Mouse (Mus musculus): ENCODE measurements at regions not wholly inside any gene's neighbourhood (a gene's known extent, or its start where the extent isn't known, plus 50 kb on each side); places are given as distances from the start of the nearest gene placed in this dataset.

DNA sequence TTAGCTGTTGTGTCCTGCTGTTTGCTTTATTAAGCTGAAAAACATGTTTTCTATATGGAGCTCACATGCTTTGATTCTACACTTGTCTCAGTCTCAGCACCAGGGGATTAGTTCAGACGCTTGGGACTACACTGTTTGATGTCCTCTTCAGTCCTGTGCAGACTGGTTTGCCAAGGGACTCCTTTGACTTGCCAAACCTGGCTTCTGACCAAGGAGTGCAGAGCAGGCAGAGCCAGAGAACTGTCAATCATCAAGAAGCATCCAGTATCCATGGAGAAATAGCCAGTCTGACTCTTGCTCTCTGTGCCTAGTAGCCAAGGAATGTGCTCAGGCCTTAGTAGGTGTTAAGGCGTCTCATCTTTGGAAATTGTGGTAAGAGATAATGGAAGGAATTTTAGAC, 448.4 kb downstream of the Col12a1 start:
- Histone ChIP-seq H3K27me3 (replicated peaks; ENCODE audit: insufficient read depth, low read length) (no peaks in the 10 kb centered on the region), H3K36me3 (ENCODE audit: insufficient read depth, low read length) (no peaks in the 10 kb centered on the region), H3K4me1 (ENCODE audit: insufficient read depth, low read depth, low read length) (no peaks in the 10 kb centered on the region), H3K9me3 (ENCODE audit: low read length) (no peaks in the 10 kb centered on the region), H3K4me2 (replicated peaks; ENCODE audit: low read depth, low read length) (no peak overlapping the region), H3K4me3 (ENCODE audit: low read depth, low read length) (no peak overlapping the region), H3K27ac (ENCODE audit: low read length) (no peak overlapping the region), H3K9ac (replicated peaks; ENCODE audit: low read depth) (no peak overlapping the region)
- ATAC-seq (no peak), DNase-seq (ENCODE audit: low spot score) (no peak)
- 42% methylated on average over 2 of the region's 2 CpGs for WGBS
- TF ChIP-seq CTCF (IDR thresholded peaks at IDR 0.05), result no peak

DNA sequence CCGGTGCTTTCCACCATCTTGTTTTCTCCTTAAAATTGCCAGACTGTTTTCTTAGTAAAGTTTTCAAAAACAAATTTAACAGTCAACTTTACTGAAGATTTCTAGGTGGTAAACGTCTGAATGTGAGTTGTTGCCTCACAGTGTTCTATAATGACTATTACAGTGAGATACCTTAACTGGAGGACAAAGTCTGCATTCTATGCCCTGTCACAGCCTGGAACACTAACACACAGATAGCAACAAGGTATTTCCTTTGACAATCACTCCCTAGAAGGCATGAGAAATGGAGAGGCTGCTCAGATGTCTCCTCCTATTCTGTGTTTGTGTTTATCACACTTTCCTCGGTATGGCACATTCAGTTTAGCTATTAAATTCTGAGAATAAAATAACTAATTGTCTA, 430.8 kb downstream of the Col12a1 start:
- Histone ChIP-seq H3K9ac (replicated peaks; ENCODE audit: low read depth) (no peak overlapping the region), H3K36me3 (ENCODE audit: insufficient read depth, low read length) (no peaks in the 10 kb centered on the region), H3K27me3 (replicated peaks; ENCODE audit: insufficient read depth, low read length) (no peaks in the 10 kb centered on the region), H3K4me2 (replicated peaks; ENCODE audit: low read depth, low read length) (no peak overlapping the region), H3K4me1 (ENCODE audit: insufficient read depth, low read depth, low read length) (no peaks in the 10 kb centered on the region), H3K4me3 (ENCODE audit: low read depth, low read length) (no peak overlapping the region), H3K27ac (ENCODE audit: low read length) (no peak overlapping the region), H3K9me3 (ENCODE audit: low read length) (no peaks in the 10 kb centered on the region)
- DNase-seq (ENCODE audit: low spot score), result no peak
- no peak for ATAC-seq
- 80% methylated on average over 3 of the region's 3 CpGs for WGBS
- TF ChIP-seq EP300 (IDR thresholded peaks at IDR 0.05) (no peak), CTCF (IDR thresholded peaks at IDR 0.05) (no peak)

DNA sequence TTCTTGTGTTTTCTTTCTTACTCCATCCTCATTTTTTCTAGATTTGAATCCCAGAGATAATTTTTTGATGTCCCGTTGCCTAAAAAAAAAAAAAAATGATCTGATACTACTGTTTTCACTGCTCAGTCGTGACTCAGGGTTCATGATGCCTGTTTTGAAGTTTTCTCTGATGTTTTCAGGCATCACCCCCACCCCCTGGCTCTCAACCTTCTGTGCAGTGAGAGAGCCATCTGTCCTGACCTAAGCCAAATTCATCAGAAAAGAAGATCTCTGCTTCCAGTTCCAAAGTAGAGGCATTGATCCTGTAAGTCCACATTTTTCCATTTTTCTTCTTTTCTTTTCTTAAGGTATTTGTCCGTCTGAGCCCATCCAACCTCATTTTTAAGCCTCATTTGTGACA, 423.3 kb downstream of the Col12a1 start:
- H3K9me3 ChIP-seq (ENCODE audit: low read length), result no peaks in the 10 kb centered on the region
- H3K27ac ChIP-seq (ENCODE audit: low read length), result no peak overlapping the region
- no peak overlapping the region for H3K4me2 ChIP-seq (replicated peaks; ENCODE audit: low read depth, low read length)
- no peaks in the 10 kb centered on the region for H3K4me1 ChIP-seq (ENCODE audit: insufficient read depth, low read depth, low read length)
- ATAC-seq, result no peak
- DNase-seq (ENCODE audit: low spot score), result no peak
- 56% methylated on average over 3 of the region's 3 CpGs for WGBS
- TF ChIP-seq EP300 (IDR thresholded peaks at IDR 0.05), result no peak
- TF ChIP-seq CTCF (IDR thresholded peaks at IDR 0.05), result no peak
- H3K27me3 ChIP-seq (replicated peaks; ENCODE audit: insufficient read depth, low read length), result no peaks in the 10 kb centered on the region
- no peak overlapping the region for H3K4me3 ChIP-seq (ENCODE audit: low read depth, low read length)
- no peaks in the 10 kb centered on the region for H3K36me3 ChIP-seq (ENCODE audit: insufficient read depth, low read length)
- H3K9ac ChIP-seq (replicated peaks; ENCODE audit: low read depth), result no peak overlapping the region

DNA sequence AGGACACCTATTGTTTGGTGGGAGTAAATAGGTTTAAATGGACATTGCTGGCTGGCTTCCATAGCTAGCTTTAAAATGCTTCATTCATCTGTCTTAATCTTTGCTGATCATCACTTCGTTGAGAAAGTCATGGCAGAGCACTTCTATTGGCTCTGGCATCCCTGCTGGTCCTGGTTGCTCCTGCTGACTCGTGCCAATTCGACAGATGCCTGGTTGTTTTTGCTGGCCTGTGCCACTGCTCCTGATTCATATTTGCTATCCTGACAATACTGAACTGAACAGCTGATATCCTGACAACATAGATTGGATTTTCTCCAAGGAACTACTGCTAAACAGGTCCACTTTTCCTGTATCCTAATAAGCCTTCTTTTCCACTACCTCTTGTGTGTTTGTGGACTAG, 417.1 kb downstream of the Col12a1 start:
- no peaks in the 10 kb centered on the region for H3K27me3 ChIP-seq (replicated peaks; ENCODE audit: insufficient read depth, low read length)
- no peaks in the 10 kb centered on the region for H3K4me1 ChIP-seq (ENCODE audit: insufficient read depth, low read depth, low read length)
- H3K4me2 ChIP-seq (replicated peaks; ENCODE audit: low read depth, low read length), result no peak overlapping the region
- TF ChIP-seq CTCF (IDR thresholded peaks at IDR 0.05), result no peak
- no peak for TF ChIP-seq EP300 (IDR thresholded peaks at IDR 0.05)
- H3K27ac ChIP-seq (ENCODE audit: low read length), result no peak overlapping the region
- no peaks in the 10 kb centered on the region for H3K36me3 ChIP-seq (ENCODE audit: insufficient read depth, low read length)
- 72% methylated on average over 3 of the region's 3 CpGs for WGBS
- no peaks in the 10 kb centered on the region for H3K9me3 ChIP-seq (ENCODE audit: low read length)
- no peak overlapping the region for H3K9ac ChIP-seq (replicated peaks; ENCODE audit: low read depth)
- ATAC-seq, result no peak
- no peak for DNase-seq (ENCODE audit: low spot score)
- H3K4me3 ChIP-seq (ENCODE audit: low read depth, low read length), result no peak overlapping the region

DNA sequence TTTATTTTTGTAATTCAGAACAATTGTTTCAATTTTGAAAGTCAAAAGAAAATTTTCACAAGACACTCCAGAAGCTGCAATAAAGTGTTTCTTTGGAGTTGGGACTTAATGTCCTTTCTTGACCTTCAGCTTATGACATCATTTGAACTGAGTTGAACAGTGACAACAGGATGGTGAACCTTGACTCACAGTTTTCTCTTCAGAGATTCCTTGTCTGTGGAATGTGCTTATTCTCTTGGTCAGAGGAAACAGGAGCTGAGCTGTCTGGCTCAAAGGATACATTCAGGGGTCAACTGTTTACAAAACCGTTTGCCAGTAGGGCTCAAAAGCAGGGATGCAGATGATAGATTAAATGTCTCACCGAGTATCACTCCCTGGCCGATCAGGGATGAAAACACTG, 408.0 kb downstream of the Col12a1 start:
- no peak overlapping the region for H3K4me2 ChIP-seq (replicated peaks; ENCODE audit: low read depth, low read length)
- WGBS, result 25% methylated on average over 3 of the region's 3 CpGs
- no peak overlapping the region for H3K27ac ChIP-seq (ENCODE audit: low read length)
- no peak overlapping the region for H3K4me3 ChIP-seq (ENCODE audit: low read depth, low read length)
- H3K9me3 ChIP-seq (ENCODE audit: low read length), result no peaks in the 10 kb centered on the region
- no peak overlapping the region for H3K9ac ChIP-seq (replicated peaks; ENCODE audit: low read depth)
- ATAC-seq (no peak), DNase-seq (ENCODE audit: low spot score) (no peak)
- no peaks in the 10 kb centered on the region for H3K4me1 ChIP-seq (ENCODE audit: insufficient read depth, low read depth, low read length)
- no peaks in the 10 kb centered on the region for H3K36me3 ChIP-seq (ENCODE audit: insufficient read depth, low read length)
- TF ChIP-seq EP300 (IDR thresholded peaks at IDR 0.05) (no peak), CTCF (IDR thresholded peaks at IDR 0.05) (no peak)
- H3K27me3 ChIP-seq (replicated peaks; ENCODE audit: insufficient read depth, low read length), result no peaks in the 10 kb centered on the region

DNA sequence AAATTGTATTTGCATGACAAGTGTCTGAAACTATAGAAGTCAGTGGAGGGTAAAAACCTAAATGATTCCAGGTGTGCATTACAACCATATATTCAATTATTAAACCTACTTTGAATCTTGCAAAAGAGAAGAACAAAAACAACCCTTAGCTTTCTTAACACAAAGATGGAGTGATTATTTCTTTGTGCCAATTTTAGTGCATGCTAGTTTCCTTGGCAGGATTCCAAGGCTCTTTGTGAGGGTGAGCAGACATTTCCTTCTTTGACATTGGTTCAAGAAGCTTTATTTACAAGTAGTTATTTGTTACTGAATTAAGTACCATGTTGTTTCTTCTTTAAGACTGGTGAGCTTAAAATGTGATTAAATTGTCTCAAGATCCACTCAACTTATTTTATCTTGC, 401.2 kb downstream of the Col12a1 start:
- Histone ChIP-seq H3K36me3 (ENCODE audit: insufficient read depth, low read length) (no peaks in the 10 kb centered on the region), H3K4me2 (replicated peaks; ENCODE audit: low read depth, low read length) (no peak overlapping the region), H3K27ac (ENCODE audit: low read length) (no peak overlapping the region), H3K9ac (replicated peaks; ENCODE audit: low read depth) (no peak overlapping the region), H3K27me3 (replicated peaks; ENCODE audit: insufficient read depth, low read length) (no peaks in the 10 kb centered on the region), H3K4me3 (ENCODE audit: low read depth, low read length) (no peak overlapping the region), H3K4me1 (ENCODE audit: insufficient read depth, low read depth, low read length) (no peaks in the 10 kb centered on the region), H3K9me3 (ENCODE audit: low read length) (no peaks in the 10 kb centered on the region)
- TF ChIP-seq CTCF (IDR thresholded peaks at IDR 0.05) (no peak), EP300 (IDR thresholded peaks at IDR 0.05) (no peak)
- DNase-seq (ENCODE audit: low spot score), result peak; percentile 34
- ATAC-seq, result no peak

DNA sequence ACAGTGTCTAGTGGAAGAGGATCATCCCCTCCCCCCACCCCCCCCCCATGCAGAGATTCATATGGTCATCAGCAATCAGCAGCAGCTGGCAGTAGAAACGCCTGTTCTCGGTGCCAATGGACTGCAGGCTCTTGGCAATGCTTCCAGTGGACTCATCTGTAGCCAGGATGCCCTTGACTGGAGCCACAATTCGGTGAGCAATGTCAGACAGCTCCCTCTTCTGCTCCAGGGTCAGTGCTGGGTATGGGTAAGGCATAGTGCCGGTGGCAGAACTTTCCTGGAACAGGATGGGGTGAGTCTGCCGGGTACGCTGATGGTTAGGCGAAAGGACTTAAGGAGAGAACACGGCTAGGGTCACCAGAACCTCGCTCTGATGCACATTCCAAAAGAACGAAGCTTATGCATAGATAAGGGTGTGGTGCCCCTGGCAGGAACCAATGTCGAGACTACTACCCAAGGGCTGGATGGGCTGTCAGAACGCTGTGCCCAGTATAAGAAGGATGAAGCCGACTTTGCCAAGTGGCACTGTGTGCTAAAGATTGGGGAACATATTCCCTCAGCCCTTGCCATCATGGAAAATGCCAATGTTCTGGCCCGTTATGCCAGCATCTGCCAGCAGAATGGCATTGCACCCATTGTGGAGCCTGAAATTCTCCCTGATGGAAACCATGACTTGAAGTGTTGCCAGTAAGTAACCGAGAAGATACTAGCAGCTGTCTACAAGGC, 372.1 kb downstream of the Col12a1 start:
- no peaks in the 10 kb centered on the region for H3K36me3 ChIP-seq (ENCODE audit: insufficient read depth, low read length)
- ATAC-seq, result no peak

More for the DNA sequence above, 372.1 kb downstream of the Col12a1 start:
- no peak for DNase-seq (ENCODE audit: low spot score)
- H3K27me3 ChIP-seq (replicated peaks; ENCODE audit: insufficient read depth, low read length), result no peaks in the 10 kb centered on the region
- no peak overlapping the region for H3K9ac ChIP-seq (replicated peaks; ENCODE audit: low read depth)
- H3K4me1 ChIP-seq (ENCODE audit: insufficient read depth, low read depth, low read length), result no peaks in the 10 kb centered on the region
- 89% methylated on average over 15 of the region's 15 CpGs for WGBS
- no peak for TF ChIP-seq CTCF (IDR thresholded peaks at IDR 0.05)
- TF ChIP-seq EP300 (IDR thresholded peaks at IDR 0.05), result no peak
- H3K27ac ChIP-seq (ENCODE audit: low read length), result no peak overlapping the region
- H3K4me2 ChIP-seq (replicated peaks; ENCODE audit: low read depth, low read length), result no peak overlapping the region
- no peak overlapping the region for H3K4me3 ChIP-seq (ENCODE audit: low read depth, low read length)
- no peaks in the 10 kb centered on the region for H3K9me3 ChIP-seq (ENCODE audit: low read length)
